Mouse (Mus musculus) CH12F3 (cell line): ENCODE results near the gene Elf4.

Experiments
- in situ Hi-C: fragments of 300-500 bp; cut with MboI; formaldehyde crosslinking; loops from 2 replicates; pipeline ENCODE4 v1.14.3; 2020; ENCODE audit warnings: low sequenced_read_pairs

Gene Elf4

DNA sequence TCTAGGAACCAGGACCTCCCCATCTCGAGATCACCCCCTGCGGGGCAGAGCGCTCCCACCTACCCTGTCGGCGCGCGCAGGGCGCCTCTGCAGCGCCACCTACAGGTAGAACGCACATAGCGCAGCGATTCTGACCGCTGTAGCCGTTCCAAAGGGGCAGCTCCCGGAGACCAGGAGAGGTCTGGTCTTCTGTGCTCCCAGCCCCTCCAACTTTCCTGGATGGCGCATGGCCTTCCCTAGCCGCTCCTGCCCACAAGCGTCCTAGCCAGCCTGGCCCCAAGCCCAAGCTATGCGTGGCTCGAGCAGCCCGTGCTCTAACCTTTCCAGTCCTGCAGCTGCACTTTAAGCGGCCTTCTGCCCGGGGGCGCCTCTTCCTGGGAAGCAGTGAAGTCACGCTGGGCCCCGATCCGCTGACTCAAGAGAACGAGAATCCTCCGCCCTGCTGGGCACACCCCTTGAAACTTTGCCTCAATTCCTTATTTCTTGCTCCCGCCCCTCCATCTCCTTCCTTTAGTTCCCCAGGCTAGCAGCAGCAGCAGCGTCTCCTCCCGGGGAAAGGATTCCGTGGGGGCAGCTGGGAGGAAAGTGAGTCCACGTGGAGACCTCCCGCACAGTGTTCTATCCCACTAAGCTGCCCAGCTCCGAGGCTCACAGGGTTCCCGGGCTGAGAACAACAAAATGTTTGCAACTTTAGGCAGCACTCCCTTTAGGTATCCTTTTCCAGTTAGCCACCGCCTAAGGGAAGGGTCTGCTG lies at the start of gene Elf4:
TSS of gene Elf4 (minus strand) at position 379 of the 754 bp plus-strand sequence.
- in situ Hi-C loops: loop anchor here (10.0 kb wide), 1 partner anchor 48 kb away; no protein-coding TSS in a partner anchor

DNA sequence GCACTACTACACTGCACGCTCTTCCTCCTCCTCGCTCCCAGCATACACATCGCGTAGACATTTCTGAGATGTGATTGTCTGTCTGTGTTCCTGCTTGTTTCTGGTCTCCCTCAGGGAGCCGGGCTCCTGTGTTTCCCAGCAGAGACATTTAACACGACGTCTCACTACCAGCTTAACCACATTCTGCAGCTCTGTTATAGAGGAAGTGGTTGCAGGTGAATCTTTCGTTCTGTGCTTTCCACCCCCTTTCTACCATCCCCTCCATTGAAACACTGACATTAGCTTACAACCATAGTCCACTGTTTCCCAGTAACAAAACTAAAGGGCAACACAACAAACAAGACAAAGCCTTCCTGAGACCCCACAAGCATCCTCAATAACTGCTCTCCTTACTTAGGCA lies 30.8 kb upstream of the Elf4 start:
- in situ Hi-C loops: no loop called here

DNA sequence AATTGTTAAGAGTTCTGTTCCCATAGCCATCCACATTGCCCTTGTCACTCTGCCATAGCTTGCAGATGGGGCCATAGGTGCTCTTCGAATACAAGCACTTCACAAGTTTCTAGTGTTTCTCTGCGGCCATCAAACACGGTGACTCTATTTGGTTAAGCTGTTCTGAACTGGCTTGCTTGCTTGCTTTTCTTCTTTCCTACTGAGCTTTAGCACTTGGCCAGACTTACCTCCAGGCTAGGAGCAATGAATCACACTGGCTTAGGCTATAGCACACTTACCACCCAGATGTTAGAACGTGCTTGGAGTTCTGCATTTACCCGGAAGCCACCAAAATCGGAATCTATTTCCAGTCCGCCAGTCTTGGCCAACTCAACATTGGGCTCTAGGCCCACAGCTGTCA lies 18.8 kb upstream of the Elf4 start:
- in situ Hi-C loops: no loop called here

DNA sequence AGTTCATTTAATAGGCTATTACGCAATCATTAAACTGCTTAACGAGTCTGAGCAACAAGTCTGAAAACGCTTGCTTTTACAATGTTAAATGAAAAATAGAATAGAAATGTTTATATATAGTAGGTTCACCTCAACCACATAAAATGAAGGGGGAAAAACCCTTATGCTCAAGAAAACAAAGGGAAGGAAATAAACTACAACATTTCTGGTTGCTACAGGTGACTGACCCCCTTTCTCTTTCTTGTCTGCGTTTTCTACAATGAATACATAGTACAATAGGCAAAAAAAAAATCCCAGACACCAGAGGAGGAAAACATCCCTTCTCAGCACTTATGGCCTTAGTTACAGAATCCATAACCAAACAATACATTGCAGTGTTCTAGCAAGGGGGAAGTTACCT lies 18.2 kb upstream of the Elf4 start:
- in situ Hi-C loops: no loop called here

DNA sequence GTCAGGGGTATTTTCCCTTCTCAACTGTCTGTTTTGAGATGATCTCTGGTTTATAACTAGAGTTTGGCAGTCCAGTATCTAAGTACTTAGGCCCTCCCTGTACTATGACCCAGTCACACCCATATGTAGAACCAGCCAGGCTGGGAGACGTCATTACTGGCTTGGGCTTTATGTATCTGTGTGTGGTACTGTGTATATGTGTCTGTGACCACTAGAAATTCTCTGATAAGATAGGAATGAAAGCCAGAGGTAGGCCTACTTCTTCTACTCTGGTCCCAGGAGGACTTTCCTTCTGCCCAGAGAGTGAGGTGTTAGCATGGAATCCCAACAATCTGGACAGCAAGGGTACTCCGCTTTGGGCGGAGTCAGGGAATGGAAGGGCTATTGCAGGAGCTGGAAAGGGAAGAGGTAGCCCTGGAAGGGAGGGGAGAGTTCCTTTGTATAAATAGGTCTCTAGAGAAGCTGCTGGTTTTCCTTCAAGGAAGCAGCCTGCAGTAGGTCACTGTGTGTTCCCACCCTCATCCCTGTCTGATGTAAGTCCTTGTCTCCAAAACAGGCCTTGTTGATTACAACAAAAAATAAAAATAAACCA lies 4.5 kb upstream of the Elf4 start:
- in situ Hi-C loops: loop anchor here (10.0 kb wide), 1 partner anchor 53 kb away; no protein-coding TSS in a partner anchor

DNA sequence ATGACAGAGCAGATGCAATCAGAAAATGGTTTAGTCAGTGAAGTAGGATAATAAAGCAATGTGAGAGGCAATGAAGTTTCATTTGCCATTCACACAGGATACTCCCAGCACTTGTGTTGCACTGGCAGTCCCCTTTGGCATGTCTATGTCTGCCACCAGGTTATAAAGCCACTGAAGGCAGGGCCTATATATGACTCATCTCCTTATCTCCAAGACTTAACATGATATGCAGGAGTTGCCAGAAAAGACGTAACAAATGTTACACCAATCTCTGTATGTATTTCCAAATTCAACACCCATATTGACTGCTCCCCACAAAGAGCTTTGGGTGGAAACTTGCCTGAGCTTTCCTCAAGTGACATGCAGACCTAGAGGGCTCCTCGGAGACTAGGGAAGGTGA lies 3.2 kb upstream of the Elf4 start:
- in situ Hi-C loops: loop anchor here (10.0 kb wide), 1 partner anchor 51 kb away; no protein-coding TSS in a partner anchor

DNA sequence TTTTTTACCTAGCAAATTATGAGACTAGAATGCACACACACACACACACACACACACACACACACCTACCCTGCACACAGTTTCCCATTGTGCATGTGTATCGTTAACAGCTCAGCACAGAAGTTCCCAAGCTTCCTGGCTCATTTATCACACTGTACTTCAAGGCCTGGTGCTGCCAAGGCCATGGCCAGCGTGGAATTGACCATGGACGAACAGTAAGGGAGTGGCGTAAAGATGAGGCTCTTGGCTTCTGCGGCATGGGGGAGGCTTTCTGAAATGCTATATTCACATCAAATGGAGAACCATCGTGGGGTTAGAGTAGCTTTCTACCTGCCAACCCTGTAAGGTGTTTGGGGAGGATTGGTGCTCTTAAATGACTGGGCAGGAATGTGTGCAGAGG lies 1.5 kb upstream of the Elf4 start:
- in situ Hi-C loops: loop anchor here (10.0 kb wide), 1 partner anchor 50 kb away; no protein-coding TSS in a partner anchor

DNA sequence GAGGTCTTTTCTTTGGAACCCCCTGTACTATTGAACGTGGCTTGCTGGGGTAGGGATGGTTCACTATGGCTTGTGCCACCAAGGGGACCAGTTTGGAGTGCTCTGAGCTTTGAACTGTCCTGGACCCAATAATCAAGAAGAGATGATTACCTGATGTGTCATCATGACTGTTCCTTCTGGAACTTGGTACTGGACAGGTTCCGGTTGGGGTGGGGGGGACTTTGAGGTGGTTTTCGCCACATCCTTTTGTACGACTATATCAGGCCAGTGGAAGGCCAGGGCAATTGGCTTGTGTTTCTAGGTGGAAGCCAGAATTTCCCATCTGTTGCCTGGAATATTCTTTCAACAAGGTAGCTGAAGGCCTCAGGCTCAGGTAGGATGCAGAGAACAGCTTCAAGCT lies 704 bp upstream of the Elf4 start:
- in situ Hi-C loops: loop anchor here (10.0 kb wide), 1 partner anchor 49 kb away; no protein-coding TSS in a partner anchor

DNA sequence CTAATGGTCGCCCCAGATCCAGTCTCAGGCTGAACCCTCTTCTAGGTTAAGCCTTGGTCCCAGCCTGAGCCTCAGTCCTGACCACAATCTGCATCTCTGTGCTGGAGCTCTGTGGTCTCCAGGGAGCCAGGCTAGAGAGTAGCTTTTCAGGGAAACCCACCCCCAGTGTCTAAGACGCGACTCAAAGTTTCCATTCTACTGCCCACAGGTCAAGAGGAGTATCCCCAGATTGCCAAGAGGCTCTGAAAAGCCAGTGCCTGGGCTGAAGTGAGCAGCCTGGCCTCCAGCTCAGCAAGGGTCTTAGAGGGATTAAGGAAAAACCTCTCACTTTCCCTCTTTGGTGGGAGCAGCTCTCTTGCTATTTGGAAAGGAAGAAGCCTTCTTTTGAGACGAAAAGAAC lies 635 bp downstream of the Elf4 start:
- in situ Hi-C loops: loop anchor here (10.0 kb wide), 1 partner anchor 47 kb away; no protein-coding TSS in a partner anchor

DNA sequence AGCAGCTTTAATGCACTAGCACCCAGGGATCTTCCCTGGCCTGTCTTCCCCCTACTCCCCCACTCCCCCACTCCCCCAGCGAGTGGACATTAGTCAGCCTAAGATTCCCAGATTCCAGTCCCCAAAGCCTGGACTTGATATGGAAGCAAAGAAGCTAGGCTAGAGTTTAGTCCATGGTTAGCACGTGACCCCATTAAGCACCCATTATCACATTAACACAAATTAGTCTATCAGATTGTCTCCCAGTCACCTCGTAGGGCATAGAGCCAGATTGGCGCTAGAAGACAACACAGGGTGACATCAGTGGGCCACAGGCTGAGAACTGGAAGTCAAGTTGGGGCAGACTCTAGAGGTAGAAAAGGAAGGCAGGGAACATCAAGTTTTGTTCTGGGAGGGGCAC lies 1.9 kb downstream of the Elf4 start:
- in situ Hi-C loops: loop anchor here (10.0 kb wide), 1 partner anchor 46 kb away; no protein-coding TSS in a partner anchor

DNA sequence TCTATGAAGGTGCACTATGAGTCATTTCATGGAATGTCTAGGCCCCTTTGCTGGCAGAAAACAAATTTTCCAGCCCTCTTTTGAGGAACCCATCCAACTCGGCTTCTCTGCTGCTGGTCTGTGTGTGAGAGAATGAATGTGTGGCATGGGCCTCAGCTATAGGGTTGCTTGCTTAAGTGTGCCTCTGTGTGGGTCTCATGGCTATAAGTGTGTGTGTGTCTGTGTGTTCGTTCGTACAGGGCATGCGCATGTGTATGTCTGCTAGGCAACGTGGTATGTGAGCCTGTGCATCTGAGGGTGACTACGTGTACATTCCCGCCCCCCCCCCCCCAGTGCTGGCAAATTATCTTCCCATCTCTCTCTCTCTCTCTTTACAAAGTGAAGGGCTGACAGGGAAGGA lies 2.4 kb downstream of the Elf4 start:
- in situ Hi-C loops: loop anchor here (10.0 kb wide), 1 partner anchor 46 kb away; no protein-coding TSS in a partner anchor

DNA sequence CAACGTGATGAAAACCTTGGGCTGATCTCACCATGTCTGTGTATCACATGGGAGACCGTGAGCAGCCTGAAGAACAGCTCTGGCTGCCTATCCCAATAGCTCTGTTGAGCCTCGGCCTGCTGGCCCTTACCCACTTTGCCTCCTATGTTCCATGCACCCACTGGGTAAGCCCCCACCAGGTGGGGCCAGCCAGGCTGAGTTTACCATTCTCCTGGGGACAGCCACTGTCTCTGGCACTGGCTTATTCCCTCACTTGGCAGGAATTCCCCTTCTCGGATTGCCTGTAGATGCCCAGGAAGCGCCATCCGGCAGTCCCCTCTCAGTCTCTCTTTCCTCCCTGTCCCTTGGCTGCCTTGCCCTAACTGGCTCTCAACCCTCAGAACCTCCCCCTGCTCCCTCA lies 6.0 kb downstream of the Elf4 start:
- in situ Hi-C loops: no loop called here

DNA sequence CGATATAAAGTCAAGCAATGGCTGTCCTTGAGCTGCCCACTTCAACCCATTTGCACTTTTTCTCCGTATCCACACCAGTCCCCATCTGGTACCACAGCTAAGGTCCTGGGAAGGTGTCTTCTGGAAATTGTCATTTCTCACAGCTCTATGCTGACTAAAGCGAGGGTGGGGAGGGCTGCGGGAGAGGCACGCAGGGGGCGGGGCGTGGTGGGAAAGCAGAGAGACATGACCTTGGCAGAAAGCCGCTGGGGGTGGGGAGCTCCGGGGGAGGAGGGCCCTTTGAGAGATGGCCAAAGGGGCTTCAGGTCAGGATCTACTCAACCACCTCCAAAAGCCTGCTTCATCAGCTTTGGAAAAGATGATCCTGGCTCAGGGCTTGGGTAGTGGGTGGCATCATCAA lies 7.9 kb downstream of the Elf4 start:
- in situ Hi-C loops: no loop called here

DNA sequence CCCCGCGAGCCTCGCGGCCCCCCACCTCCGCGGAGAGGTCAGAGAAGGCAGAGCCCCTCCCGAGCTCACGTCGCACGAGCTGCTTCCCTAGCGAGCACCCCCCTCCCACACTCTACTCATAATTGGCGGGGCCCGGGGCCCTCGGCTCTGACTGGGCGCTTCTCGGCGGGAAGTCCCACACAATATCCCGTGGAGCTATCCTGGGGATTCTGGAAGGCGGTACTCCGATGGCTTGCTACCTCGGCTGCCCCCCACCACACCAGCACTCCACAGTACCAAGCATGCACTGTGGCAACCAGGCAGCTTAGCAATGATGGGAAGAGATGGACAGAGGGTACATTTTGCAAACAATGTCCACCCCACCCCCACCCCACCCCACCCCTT lies 8.4 kb downstream of the Elf4 start:
- in situ Hi-C loops: no loop called here

DNA sequence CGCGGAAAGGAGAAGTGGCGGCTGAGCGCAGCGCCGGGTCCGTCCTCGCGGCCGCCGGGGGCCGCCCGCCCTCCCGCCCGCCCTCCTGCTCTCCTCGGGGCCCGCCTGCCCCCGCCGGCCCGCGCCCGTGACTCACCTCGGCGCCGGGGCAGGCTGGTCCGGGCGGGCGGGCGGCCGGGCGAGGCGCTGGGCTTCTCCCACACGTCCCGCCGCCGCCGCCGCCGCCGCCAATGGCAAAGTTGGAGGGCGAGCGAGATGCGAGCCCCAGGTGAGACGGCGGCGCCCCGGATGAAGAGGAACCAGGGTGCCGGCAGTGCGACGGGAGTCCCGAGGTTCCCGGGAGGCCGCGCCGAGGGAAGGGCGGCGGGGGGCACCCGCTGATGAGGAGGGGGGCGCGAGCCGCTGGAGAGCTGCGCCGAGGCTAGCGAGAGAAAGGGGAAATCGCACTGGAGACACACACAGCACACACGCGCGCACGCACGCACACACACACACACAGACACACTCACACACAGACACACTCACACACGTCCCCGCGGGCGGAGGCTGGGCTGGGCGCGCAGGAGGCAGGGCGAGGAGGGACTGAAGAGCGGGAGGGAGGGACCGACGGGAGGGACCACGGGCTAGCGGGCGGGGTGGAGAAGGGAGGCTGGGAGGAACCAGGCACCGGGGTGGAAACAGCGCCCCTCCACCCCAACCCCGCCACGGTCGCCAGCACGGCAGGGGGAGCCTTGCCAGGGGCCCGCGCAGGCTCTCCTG lies 9.0 kb downstream of the Elf4 start:
- in situ Hi-C loops: no loop called here

DNA sequence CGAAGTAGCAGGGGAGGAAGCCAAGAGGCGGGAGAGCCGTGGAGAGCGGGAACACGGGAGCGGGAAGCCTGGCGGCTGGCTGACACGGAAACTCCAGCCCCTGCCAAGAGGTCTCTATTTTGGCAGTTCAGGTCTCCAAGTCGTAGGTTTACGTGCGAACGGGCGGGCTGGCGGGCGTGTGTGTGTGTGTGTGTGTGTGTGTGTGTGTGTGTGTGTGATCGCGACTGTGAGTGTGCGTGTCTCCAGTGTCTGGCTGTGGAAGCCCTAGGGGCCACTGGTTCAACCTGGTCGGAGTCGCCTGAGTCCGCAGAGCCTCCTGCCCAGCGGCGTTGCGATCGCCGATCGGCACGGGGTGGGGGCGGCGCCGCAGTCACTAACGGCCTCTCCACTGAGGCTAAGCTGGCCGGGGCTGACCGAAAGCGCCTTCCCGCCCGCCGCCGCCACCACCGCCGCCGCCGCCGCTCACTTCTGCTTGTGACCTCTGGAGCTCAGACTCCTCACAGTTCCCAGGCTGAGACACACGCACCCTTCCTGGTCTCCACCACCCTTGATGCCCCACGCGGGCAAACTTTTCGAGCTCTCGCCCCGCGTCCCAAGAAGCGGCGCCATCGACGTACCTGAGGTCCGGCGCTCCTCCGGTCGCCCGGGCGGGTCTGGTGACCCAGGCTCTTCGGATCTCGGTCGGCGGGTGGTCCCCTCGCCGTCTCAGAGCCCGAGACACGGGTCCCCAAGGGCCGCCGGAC lies 9.8 kb downstream of the Elf4 start:
- in situ Hi-C loops: no loop called here

DNA sequence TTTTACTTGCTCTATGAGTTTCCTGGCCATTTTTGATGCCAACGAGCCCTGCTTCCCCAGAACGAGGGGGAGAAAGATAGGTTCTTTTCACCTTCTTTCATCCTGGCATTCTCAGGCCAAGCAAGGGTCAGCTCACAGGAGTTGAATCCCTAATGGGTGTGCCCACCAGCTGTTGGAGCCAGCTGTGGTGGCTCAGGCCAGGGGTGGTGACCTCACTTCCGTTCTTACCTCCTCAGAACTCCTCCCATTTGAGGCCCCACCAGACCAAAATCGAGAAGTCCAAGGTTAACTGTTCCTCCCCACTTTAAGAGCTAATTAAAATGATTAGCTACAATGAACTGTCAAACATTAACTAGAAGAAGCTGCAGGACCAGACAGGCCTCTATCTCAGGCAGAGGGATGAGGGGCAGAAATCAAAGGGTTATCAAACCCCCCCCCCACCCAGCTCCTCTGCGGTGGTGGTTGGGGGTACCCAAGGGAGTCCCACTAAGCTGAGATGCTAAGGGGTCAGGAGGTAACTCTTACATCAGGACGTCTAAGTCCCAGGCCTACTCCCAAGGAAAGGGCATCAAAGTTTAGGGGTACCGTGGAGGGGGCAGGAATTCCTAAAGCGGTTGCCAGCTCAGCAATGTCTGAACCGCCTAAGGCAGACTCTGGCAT lies 10.6 kb downstream of the Elf4 start:
- in situ Hi-C loops: no loop called here

DNA sequence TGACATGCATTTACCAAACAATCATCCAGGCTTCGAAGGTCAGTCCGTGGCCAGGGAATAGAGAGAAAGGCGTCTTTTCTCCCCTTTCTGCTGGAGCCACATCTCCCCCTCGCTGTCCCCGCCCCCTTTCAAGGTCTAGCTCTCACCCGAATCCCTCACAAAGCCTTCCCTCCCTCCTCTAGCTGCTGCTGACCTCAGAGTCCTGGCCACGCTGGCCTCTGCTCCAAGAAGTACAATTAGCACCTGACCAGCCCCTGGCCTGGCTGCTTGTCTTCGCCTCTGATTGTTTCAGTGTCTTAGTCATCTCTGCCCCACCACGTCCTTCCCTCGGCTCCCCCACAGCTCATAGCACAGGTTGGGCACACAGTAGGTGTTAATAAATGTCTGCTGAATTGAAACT lies 13.3 kb downstream of the Elf4 start:
- in situ Hi-C loops: no loop called here

DNA sequence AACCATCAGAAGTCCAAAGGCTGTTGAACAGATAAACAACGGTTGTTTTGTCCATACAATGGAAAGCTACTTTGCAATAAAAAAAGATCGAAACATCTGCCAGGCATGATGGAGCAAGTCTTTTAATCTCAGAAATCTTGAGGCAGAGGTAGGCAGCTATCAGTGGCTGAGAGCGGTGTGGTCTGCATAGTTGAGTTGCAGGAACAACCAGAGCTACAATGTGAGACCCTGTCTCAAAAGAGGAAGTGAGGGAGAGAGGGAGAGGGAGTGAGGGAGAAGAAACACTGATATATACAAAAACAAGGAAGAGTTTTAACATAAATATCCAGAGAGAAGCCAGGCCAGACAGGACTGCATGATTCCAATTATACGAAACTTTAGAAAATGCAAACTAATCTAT lies 18.3 kb downstream of the Elf4 start:
- in situ Hi-C loops: no loop called here

DNA sequence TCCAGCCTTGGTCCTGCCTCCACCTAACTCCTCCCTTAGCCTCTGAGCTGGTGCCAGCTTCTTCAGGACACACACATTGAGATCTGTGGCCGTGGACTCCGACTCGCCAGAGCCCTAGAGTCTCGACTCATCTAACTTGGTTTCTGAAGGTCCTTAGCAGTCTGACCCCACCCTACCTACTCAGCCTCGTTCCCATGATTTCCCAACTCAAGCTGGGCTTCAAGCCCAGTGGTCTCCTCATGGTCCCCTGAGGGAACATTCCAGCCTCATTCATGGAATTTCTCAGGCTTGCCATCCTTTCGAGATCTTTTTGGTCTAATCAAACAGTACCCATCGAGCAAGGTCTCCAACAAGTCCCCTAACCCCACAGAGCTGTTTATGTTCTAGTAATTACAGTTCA lies 21.0 kb downstream of the Elf4 start:
- in situ Hi-C loops: no loop called here
